Mouse (Mus musculus) liver, embryonic 15.5 days (tissue): Measurements from ENCODE around the gene Ppil2. TPM values are rescaled to one million over a fixed set of nuclear protein-coding genes. Genes with fewer than 3 reads are reported as not detected.

Experiments
- ATAC-seq: fragments of 200-750 bp; cut with Nextera tagmentation; 2 replicates; pipeline ENCODE4 v1.8.0; 2017; ENCODE audit warnings: moderate number of reproducible peaks, mild to moderate bottlenecking, moderate library complexity; ENCODE audit not compliant: insufficient read depth
- H3K27ac ChIP-seq: fragments of 300-500 bp; sonication (generic); replicated peaks from 2 replicates; pipeline ENCODE4 v1.5.1; 2015; ENCODE audit warnings: mild to moderate bottlenecking, inconsistent platforms
- H3K27me3 ChIP-seq: fragments of 300-500 bp; sonication (generic); 2 replicates; pipeline ENCODE4 v1.6.1; 2015; ENCODE audit warnings: mild to moderate bottlenecking, inconsistent platforms
- H3K36me3 ChIP-seq: fragments of 300-500 bp; sonication (generic); replicated peaks from 2 replicates; pipeline ENCODE4 v1.6.1; 2015; ENCODE audit warnings: moderate library complexity, mild to moderate bottlenecking, inconsistent platforms
- H3K4me1 ChIP-seq: fragments of 300-500 bp; sonication (generic); replicated peaks from 2 replicates; pipeline ENCODE4 v1.6.1; 2015; ENCODE audit warnings: inconsistent platforms
- H3K4me2 ChIP-seq: fragments of 300-500 bp; sonication (generic); 2 replicates; pipeline ENCODE4 v1.6.1; 2015; ENCODE audit warnings: moderate library complexity, mild to moderate bottlenecking, inconsistent platforms
- H3K4me3 ChIP-seq: fragments of 300-500 bp; sonication (generic); replicated peaks from 2 replicates; pipeline ENCODE4 v1.5.1; 2015; ENCODE audit warnings: mild to moderate bottlenecking, inconsistent platforms
- H3K9ac ChIP-seq: fragments of 300-500 bp; sonication (generic); 2 replicates; pipeline ENCODE4 v1.6.1; 2015; ENCODE audit warnings: moderate library complexity, mild to moderate bottlenecking, inconsistent platforms
- H3K9me3 ChIP-seq: fragments of 300-500 bp; sonication (generic); replicated peaks from 2 replicates; pipeline ENCODE4 v1.6.1; 2016; ENCODE audit warnings: inconsistent platforms
- WGBS: fragments of 180-500 bp; shearing (Covaris S2); methylation state at CpG from one replicate; pipeline ENCODE4 v1.1.7; 2015; ENCODE audit warnings: mixed read lengths; ENCODE audit not compliant: insufficient replicate concordance; 5-methylcytosine and 5-hydroxymethylcytosine counted together
- polyA plus RNA-seq: library from polyadenylated mRNA; unstranded; fragments of >200 nt; fragmentation: Nextera tagmentation; extraction: Ambion mirVana; gene quantifications from 2 replicates; pipeline ENCODE4 v1.2.1, GENCODE M21; 2015

Ppil2 gene
- polyA plus RNA-seq, 1 experiment from 2014 or later = 57.2 TPM

- Histone ChIP-seq H3K27ac (no peak overlapping the region), H3K36me3 (peaks cover 73% of the 10 kb centered on the region), H3K27me3 (no peaks in the 10 kb centered on the region), H3K4me3 (no peak overlapping the region), H3K9ac (no peak overlapping the region), H3K4me2 (no peak overlapping the region), H3K9me3 (no peaks in the 10 kb centered on the region), H3K4me1 (no peaks in the 10 kb centered on the region)
- 76% methylated on average over 3 of the region's 3 CpGs for WGBS
- no peak for ATAC-seq
Measured at GRCm38 (mm10) chr16:17088346-17088745, 22.7 kb downstream of the Ppil2 start.

DNA sequence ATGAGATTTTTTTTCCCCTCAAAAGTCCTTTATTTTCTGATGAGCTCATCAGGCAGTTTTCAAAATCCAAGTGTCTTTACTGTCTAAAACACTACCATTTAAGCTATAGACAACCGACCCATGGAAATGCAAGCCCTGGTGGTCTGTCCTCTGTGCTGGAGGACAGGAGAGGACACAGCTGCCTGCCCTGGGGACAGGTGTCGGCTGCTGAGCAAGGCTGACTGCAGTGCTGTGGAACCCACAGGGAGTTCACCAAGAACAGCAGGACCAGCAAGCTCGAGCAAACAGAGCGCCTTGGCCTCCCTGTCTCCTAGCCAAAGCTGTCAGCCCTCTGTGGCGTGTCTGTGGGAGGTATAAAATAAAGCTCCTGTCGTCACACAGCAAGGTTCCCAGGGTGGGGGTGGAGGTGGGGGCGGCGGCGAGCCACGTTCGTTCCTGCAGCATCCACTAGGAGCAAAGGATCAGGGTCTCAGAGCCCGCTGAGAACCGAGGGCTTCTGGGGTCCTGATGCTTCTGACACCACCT is 24.3 kb downstream of the Ppil2 start:
- 85% methylated on average over 13 of the region's 13 CpGs for WGBS
- Histone ChIP-seq H3K9me3 (no peaks in the 10 kb centered on the region), H3K27me3 (no peaks in the 10 kb centered on the region), H3K4me1 (no peaks in the 10 kb centered on the region), H3K27ac (no peak overlapping the region), H3K36me3 (peaks cover 66% of the 10 kb centered on the region), H3K9ac (no peak overlapping the region), H3K4me3 (no peak overlapping the region), H3K4me2 (no peak overlapping the region)
- no peak for ATAC-seq

- ATAC-seq = no peak
- 66% methylated on average over 3 of the region's 3 CpGs for WGBS
- no peaks in the 10 kb centered on the region for H3K9me3 ChIP-seq
- no peak overlapping the region for H3K27ac ChIP-seq
- H3K4me3 ChIP-seq = no peak overlapping the region
- H3K4me1 ChIP-seq = no peaks in the 10 kb centered on the region
- H3K4me2 ChIP-seq = no peak overlapping the region
- no peak overlapping the region for H3K9ac ChIP-seq
- H3K36me3 ChIP-seq = peaks cover 61% of the 10 kb centered on the region
- no peaks in the 10 kb centered on the region for H3K27me3 ChIP-seq
Measured at GRCm38 (mm10) chr16:17086241-17086640, 24.8 kb downstream of the Ppil2 start.

DNA sequence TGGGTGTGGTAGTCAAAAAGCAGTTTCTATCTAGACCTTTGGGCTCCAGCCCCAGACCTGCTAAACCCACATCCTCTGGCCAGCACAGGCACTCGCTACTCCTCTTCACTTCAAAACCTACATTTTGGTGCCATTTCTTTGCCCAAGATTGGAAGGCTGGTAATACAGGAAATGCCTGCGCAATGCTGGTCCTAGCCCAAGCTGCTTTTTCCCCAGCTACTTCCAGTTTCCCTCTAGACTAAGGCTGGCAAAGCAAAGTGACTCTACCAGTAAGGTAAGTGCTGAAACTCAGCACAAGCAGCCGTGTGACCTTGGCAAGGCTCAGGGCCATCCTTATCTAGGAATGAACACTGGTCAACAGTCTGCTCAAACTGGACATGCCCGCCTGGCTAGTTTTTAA is 25.4 kb downstream of the Ppil2 start:
- H3K27ac ChIP-seq = no peak overlapping the region

GRCm38 (mm10) chr16:17082121-17082792 is 28.8 kb downstream of the Ppil2 start:
- H3K9ac ChIP-seq = no peak overlapping the region
- WGBS = 75% methylated on average over 6 of the region's 6 CpGs
- H3K27ac ChIP-seq = no peak overlapping the region
- no peak overlapping the region for H3K4me3 ChIP-seq
- no peaks in the 10 kb centered on the region for H3K27me3 ChIP-seq
- peaks cover 22% of the 10 kb centered on the region for H3K36me3 ChIP-seq
- no peak for ATAC-seq
- no peaks in the 10 kb centered on the region for H3K9me3 ChIP-seq
- peaks cover 4% of the 10 kb centered on the region for H3K4me1 ChIP-seq
- no peak overlapping the region for H3K4me2 ChIP-seq

More for the DNA sequence above, 25.4 kb downstream of the Ppil2 start:
- no peaks in the 10 kb centered on the region for H3K27me3 ChIP-seq
- no peaks in the 10 kb centered on the region for H3K9me3 ChIP-seq
- H3K9ac ChIP-seq = no peak overlapping the region
- peaks cover 55% of the 10 kb centered on the region for H3K36me3 ChIP-seq
- no peak overlapping the region for H3K4me3 ChIP-seq
- H3K4me2 ChIP-seq = no peak overlapping the region
- no peak for ATAC-seq
- WGBS = 75% methylated on average over 4 of the region's 4 CpGs
- no peaks in the 10 kb centered on the region for H3K4me1 ChIP-seq

GRCm38 (mm10) chr16:17078101-17078500 is 33.0 kb downstream of the Ppil2 start:
- ATAC-seq = no peak
- Histone ChIP-seq H3K27me3 (no peaks in the 10 kb centered on the region), H3K4me1 (peaks cover 4% of the 10 kb centered on the region), H3K36me3 (peaks cover 7% of the 10 kb centered on the region; the same call in 1 of the 2 replicates), H3K4me2 (no peak overlapping the region), H3K4me3 (no peak overlapping the region), H3K9me3 (no peaks in the 10 kb centered on the region), H3K27ac (no peak overlapping the region), H3K9ac (no peak overlapping the region)
- 80% methylated on average over 7 of the region's 7 CpGs for WGBS

- H3K4me3 ChIP-seq = no peak overlapping the region
- no peaks in the 10 kb centered on the region for H3K9me3 ChIP-seq
- peaks cover 4% of the 10 kb centered on the region for H3K4me1 ChIP-seq
- ATAC-seq = no peak
- H3K27me3 ChIP-seq = no peaks in the 10 kb centered on the region; the same call in 1 of the 2 replicates
- H3K36me3 ChIP-seq = no peaks in the 10 kb centered on the region
- no peak overlapping the region for H3K9ac ChIP-seq
- no peak overlapping the region for H3K27ac ChIP-seq
- H3K4me2 ChIP-seq = no peak overlapping the region
Measured at GRCm38 (mm10) chr16:17076869-17077268, 34.2 kb downstream of the Ppil2 start.

DNA sequence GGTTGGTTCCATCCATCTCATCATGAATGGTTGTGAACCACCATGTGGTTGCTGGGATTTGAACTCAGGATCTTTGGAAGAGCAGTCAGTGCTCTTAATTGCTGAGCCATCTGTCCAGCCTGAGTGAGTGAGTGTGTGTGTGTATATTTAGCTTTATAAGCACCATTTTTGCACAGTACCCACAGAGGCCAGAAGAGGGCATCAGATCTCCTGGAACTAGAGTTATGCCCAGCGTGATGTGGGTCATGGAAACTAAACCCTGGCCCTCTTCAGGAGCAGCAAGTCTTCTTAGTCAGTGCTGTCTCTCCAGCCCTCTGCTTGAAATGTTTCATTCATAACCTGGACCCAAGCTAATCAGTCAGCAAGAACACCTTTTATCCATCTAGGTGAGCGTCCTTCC is 34.8 kb downstream of the Ppil2 start:
- Histone ChIP-seq H3K27me3 (peaks cover under 1% of the 10 kb centered on the region), H3K4me2 (no peak overlapping the region), H3K4me3 (no peak overlapping the region), H3K36me3 (no peaks in the 10 kb centered on the region), H3K9me3 (no peaks in the 10 kb centered on the region), H3K9ac (no peak overlapping the region), H3K27ac (no peak overlapping the region), H3K4me1 (peaks cover 4% of the 10 kb centered on the region)
- 85% methylated on average over 2 of the region's 2 CpGs for WGBS
- ATAC-seq = no peak

DNA sequence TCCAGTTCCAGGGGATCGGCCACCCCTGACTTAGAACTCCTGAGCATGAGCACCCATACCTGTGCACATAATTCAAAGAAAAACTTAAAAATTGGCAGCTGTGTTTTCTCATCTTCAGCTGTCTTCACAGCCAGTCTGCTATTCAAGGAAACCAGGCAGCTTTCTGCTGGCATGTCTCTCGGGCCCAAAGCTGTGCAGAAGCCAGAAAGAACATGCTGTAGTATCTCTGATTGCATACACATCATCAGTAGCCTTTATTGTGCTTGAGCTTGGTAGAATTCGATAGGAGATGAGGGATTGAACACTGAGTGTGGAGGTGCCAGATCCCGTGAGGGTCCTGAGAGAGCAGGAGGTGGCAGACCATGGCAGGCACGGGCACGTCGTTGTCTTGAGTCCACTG is 38.1 kb downstream of the Ppil2 start:
- ATAC-seq = no peak
- Histone ChIP-seq H3K36me3 (no peaks in the 10 kb centered on the region), H3K9ac (no peak overlapping the region), H3K27ac (no peak overlapping the region), H3K4me2 (no peak overlapping the region), H3K9me3 (no peaks in the 10 kb centered on the region), H3K4me1 (peaks cover 20% of the 10 kb centered on the region), H3K27me3 (peaks cover 32% of the 10 kb centered on the region), H3K4me3 (no peak overlapping the region)
- WGBS = 69% methylated on average over 7 of the region's 7 CpGs

GRCm38 (mm10) chr16:17070716-17071115 is 40.3 kb downstream of the Ppil2 start:
- Histone ChIP-seq H3K9me3 (no peaks in the 10 kb centered on the region), H3K27me3 (peaks cover 32% of the 10 kb centered on the region), H3K4me2 (peak overlapping the region; percentile 95), H3K9ac (no peak overlapping the region), H3K4me1 (peaks cover 16% of the 10 kb centered on the region), H3K4me3 (peak overlapping the region; percentile 68), H3K27ac (no peak overlapping the region), H3K36me3 (no peaks in the 10 kb centered on the region)
- 43% methylated on average over 6 of the region's 6 CpGs for WGBS
- no peak for ATAC-seq

DNA sequence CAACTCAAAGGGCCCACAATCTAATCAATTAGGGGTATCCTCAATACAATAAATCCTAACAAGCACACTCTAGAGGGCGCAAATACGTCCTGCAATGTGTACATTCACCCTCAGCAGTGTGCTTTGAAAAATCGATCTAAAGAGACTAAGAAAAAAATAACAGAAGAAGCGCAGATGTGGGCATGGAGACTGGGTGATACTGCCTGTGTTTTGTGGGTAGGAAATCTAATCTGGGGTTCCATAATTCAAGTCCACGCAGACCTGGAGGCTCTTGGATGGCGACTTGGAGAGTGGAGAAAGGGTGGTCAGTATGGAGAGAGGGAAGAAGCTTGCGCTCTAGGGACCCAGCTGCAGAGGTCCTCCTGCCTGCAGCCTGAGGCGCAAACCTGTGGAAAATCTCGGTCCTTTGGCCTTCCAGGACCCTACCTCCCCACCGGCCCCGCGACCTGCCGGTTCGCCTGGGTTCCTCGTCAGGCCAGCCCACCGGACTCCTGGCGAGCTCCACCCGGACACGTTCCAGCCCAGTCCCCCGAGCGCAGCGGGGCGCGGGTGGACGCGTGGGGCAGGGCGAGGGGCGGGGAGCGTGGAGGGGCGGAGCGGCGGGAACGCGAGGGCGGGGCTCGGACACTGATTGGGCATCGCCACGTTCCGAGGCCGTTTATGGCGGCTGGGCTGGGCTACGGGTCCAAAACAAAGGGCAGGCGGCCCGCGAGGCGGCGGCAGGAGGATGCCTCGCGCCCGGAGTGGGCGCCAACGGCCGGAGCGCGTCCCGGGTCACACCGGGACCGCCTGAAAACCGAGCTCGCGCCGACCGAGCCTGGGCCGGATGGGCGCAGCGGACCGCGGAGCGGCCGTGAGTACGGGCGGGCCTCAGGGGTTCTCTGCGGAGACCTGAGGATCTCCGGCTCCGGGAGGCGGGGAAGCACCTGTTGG is 41.3 kb downstream of the Ppil2 start, which contains the start of gene Ypel1:
Ypel1 (plus strand) TSS at position 186 of the 933 bp plus-strand sequence.
- Histone ChIP-seq H3K4me2 (peak within 1 kb of the TSS; percentile 95), H3K9me3 (no peaks in the 10 kb centered on the region), H3K4me1 (peaks cover 16% of the 10 kb centered on the region), H3K27ac (no peak within 1 kb of the TSS), H3K36me3 (no peaks in the 10 kb centered on the region), H3K9ac (peak within 1 kb of the TSS; percentile 47; the same call in 1 of the 2 replicates), H3K27me3 (peaks cover 32% of the 10 kb centered on the region), H3K4me3 (peak within 1 kb of the TSS; percentile 68)
- WGBS = under 1% methylated on average over 76 of the region's 76 CpGs
- peak; percentile 86 for ATAC-seq
